ENCODE assay signal across 18 mouse cellular contexts in the genomic region with DNA sequence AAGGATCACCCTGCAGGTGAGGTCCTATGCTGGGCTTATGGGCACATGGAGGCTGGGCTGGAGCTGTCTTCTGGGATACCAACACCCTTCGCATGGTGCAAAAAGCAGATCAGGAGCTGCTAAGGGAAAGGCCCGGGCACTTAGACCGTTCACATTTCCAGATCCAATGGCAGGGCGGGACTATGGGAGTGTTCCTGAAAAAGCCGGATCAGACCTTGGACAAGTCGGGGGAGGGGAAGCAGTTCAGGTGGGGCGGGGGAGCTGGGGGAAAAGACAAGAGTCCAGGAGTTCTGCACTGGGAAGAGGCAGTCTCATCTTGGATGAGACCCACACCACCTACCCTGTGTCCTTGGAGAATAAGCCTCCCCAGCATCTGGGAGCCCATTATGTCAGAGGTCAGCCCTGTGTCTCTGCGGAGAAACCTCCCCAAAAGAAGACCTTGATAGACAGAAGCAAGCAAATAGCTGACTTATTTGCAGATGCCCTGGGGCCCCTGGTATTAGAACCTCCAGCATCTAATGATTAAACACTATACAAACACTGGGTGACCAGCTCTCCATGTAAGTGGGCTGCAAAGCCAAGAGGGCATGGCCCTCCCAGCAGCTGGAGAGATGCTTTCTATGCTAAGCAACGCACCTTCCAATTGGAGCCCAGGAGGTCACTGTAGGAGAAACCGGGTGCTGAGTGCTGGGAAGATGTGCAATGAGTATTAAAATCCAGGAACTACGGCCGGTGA.
DNase-seq lines count a peak whose midpoint lies in the region; ATAC-seq and TF ChIP-seq lines count a peak whose summit lies in the region.
"Had no signal": no experiment of that assay in that cellular context is flagged by ENCODE, and none has a peak within 500 bp of the region (broad histone marks: within the 10 kb centered on the region; RNA-seq: fewer than 3 reads in every experiment).

No protein-coding gene starts in this region.

- no peak overlapping the region for H3K4me2 ChIP-seq in forebrain, embryonic 14.5 days (ENCODE audit: low read length)
- H3K4me2 ChIP-seq in forebrain, embryonic 12.5 days = no peak overlapping the region
- no peak overlapping the region for H3K4me2 ChIP-seq in kidney, postnatal 0 days (ENCODE audit: low read length)
- H3K4me2 ChIP-seq in liver, postnatal 0 days (ENCODE audit: low read depth, low read length) = peak overlapping the region; percentile 51
- H3K4me2 ChIP-seq: embryonic facial prominence, embryonic 15.5 days; lung, embryonic 15.5 days had no signal

- no peak for TF ChIP-seq EP300 in liver, postnatal 0 days (IDR thresholded peaks at IDR 0.05; ENCODE audit: low read depth)

- H3K36me3 ChIP-seq in forebrain, embryonic 14.5 days (ENCODE audit: control insufficient read depth, insufficient read depth, low read length) = no peaks in the 10 kb centered on the region
- no peaks in the 10 kb centered on the region for H3K36me3 ChIP-seq in forebrain, embryonic 12.5 days (replicated peaks)
- no peaks in the 10 kb centered on the region for H3K36me3 ChIP-seq in kidney, postnatal 0 days (ENCODE audit: insufficient read depth, low read length)
- H3K36me3 ChIP-seq in liver, postnatal 0 days (replicated peaks; ENCODE audit: insufficient read depth, low read length) = no peaks in the 10 kb centered on the region; the same call in 1 of the 2 replicates
- H3K36me3 ChIP-seq: embryonic facial prominence, embryonic 15.5 days; lung, embryonic 15.5 days had no signal

- H3K27ac ChIP-seq in forebrain, embryonic 14.5 days (ENCODE audit: low read depth, low read length) = no peak overlapping the region
- H3K27ac ChIP-seq in forebrain, embryonic 12.5 days = no peak overlapping the region
- H3K27ac ChIP-seq in kidney, postnatal 0 days = peak overlapping the region; percentile 80
- peak overlapping the region; percentile 79 for H3K27ac ChIP-seq in liver, postnatal 0 days (ENCODE audit: low read depth)
- H3K27ac ChIP-seq: embryonic facial prominence, embryonic 15.5 days; lung, embryonic 15.5 days had no signal

- H3K4me1 ChIP-seq in forebrain, embryonic 14.5 days (ENCODE audit: control insufficient read depth, insufficient read depth, low read length) = peaks cover 7% of the 10 kb centered on the region
- H3K4me1 ChIP-seq in forebrain, embryonic 12.5 days = peaks cover 23% of the 10 kb centered on the region
- peaks cover 18% of the 10 kb centered on the region for H3K4me1 ChIP-seq in kidney, postnatal 0 days (replicated peaks; ENCODE audit: insufficient read depth, low read length)
- peaks cover 25% of the 10 kb centered on the region for H3K4me1 ChIP-seq in liver, postnatal 0 days (ENCODE audit: insufficient read depth)

- no peak for DNase-seq in forebrain, embryonic 14.5 days (ENCODE audit: low spot score)
- no peak for DNase-seq in kidney, postnatal 0 days (ENCODE audit: low spot score)
- DNase-seq in kidney, adult 18-20 months = no peak
- DNase-seq in kidney, postnatal 36 days = peak; percentile 38 to 40
- peak; percentile 60 for DNase-seq in liver, postnatal 0 days
- no peak for DNase-seq in spleen, postnatal 14 days (ENCODE audit: low spot score in 2 of 2)
- DNase-seq: adrenal gland, adult 8-10 months; cerebellum, adult 2 months; gastrocnemius, postnatal 10 days; layer of hippocampus, adult 9-11 months; right cerebral cortex, postnatal 25 days; thymus, postnatal 14 days had no signal

- TF ChIP-seq CTCF in kidney, postnatal 0 days (IDR thresholded peaks at IDR 0.05; ENCODE audit: low read depth) = no peak
- no peak for TF ChIP-seq CTCF in liver, postnatal 0 days (IDR thresholded peaks at IDR 0.05; ENCODE audit: low read depth)

- no peak overlapping the region for H3K9ac ChIP-seq in forebrain, embryonic 14.5 days (ENCODE audit: low read length)
- no peak overlapping the region for H3K9ac ChIP-seq in forebrain, embryonic 12.5 days
- no peak overlapping the region for H3K9ac ChIP-seq in kidney, postnatal 0 days (ENCODE audit: low read depth, low read length)
- no peak overlapping the region for H3K9ac ChIP-seq in liver, postnatal 0 days (replicated peaks)
- H3K9ac ChIP-seq: embryonic facial prominence, embryonic 15.5 days; lung, embryonic 15.5 days had no signal

- H3K4me3 ChIP-seq in forebrain, embryonic 14.5 days (ENCODE audit: low read depth, low read length) = no peak overlapping the region
- no peak overlapping the region for H3K4me3 ChIP-seq in forebrain, embryonic 12.5 days (replicated peaks)
- H3K4me3 ChIP-seq in kidney, postnatal 0 days (replicated peaks; ENCODE audit: low read depth, low read length) = no peak overlapping the region
- H3K4me3 ChIP-seq in liver, postnatal 0 days (ENCODE audit: low read depth, low read length) = no peak overlapping the region
- H3K4me3 ChIP-seq: embryonic facial prominence, embryonic 15.5 days; lung, embryonic 15.5 days had no signal

- H3K27me3 ChIP-seq in forebrain, embryonic 14.5 days (replicated peaks; ENCODE audit: control insufficient read depth, insufficient read depth, low read length) = no peaks in the 10 kb centered on the region
- peaks cover 22% of the 10 kb centered on the region for H3K27me3 ChIP-seq in forebrain, embryonic 12.5 days
- no peaks in the 10 kb centered on the region for H3K27me3 ChIP-seq in kidney, postnatal 0 days (ENCODE audit: insufficient read depth, low read length)
- H3K27me3 ChIP-seq in liver, postnatal 0 days (ENCODE audit: insufficient read depth, low read length) = no peaks in the 10 kb centered on the region
- H3K27me3 ChIP-seq: embryonic facial prominence, embryonic 15.5 days; lung, embryonic 15.5 days had no signal

- ATAC-seq in forebrain, embryonic 14.5 days = 0 out of 2 replicates have a peak, but pooled peaks have one; percentile 37
- ATAC-seq in forebrain, embryonic 12.5 days (ENCODE audit: low FRiP score) = no peak
- peak; percentile 82 for ATAC-seq in kidney, postnatal 0 days (replicated peaks; ENCODE audit: low FRiP score, low read depth)
- peak; percentile 93 for ATAC-seq in liver, postnatal 0 days
- no peak for ATAC-seq in monocyte, adult 5-6 weeks (replicated peaks; ENCODE audit: insufficient number of reproducible peaks, low FRiP score, low TSS enrichment, poor library complexity, severe bottlenecking)
- ATAC-seq: forebrain, embryonic 16.5 days; hindbrain, embryonic 16.5 days had no signal

- WGBS in forebrain, embryonic 14.5 days = 69% methylated on average over 12 of the region's 12 CpGs
- WGBS in forebrain, embryonic 12.5 days = 64% methylated on average over 12 of the region's 12 CpGs
- WGBS in kidney, postnatal 0 days = 61% methylated on average over 12 of the region's 12 CpGs
- WGBS in liver, postnatal 0 days (ENCODE audit: insufficient replicate concordance) = 65% methylated on average over 12 of the region's 12 CpGs

- no peaks in the 10 kb centered on the region for H3K9me3 ChIP-seq in forebrain, embryonic 14.5 days (replicated peaks; ENCODE audit: control insufficient read depth, low read length)
- no peaks in the 10 kb centered on the region for H3K9me3 ChIP-seq in forebrain, embryonic 12.5 days
- H3K9me3 ChIP-seq in kidney, postnatal 0 days (replicated peaks; ENCODE audit: low read length) = no peaks in the 10 kb centered on the region
- no peaks in the 10 kb centered on the region for H3K9me3 ChIP-seq in liver, postnatal 0 days (ENCODE audit: low read length)
- H3K9me3 ChIP-seq: embryonic facial prominence, embryonic 15.5 days; lung, embryonic 15.5 days had no signal

Comparison
In these comparisons a context has a peak if more than half of its experiments do, and no peak if none do; other contexts are left out.
1. ATAC-seq: peak in forebrain, embryonic 14.5 days (single experiment), kidney, postnatal 0 days (single experiment) and liver, postnatal 0 days (single experiment); none in forebrain, embryonic 12.5 days (single experiment) and monocyte, adult 5-6 weeks (single experiment).
2. DNase-seq: peak in kidney, postnatal 36 days (2 of 2) and liver, postnatal 0 days (single experiment); none in forebrain, embryonic 14.5 days (single experiment), kidney, postnatal 0 days (single experiment), kidney, adult 18-20 months (single experiment) and spleen, postnatal 14 days (0 of 2).
3. H3K27ac ChIP-seq: peak in kidney, postnatal 0 days (single experiment) and liver, postnatal 0 days (single experiment); none in forebrain, embryonic 14.5 days (single experiment) and forebrain, embryonic 12.5 days (single experiment).